Mouse (Mus musculus): Measurements from ENCODE around the gene Best1.

- no peak for TF ChIP-seq MAX (IDR thresholded peaks at IDR 0.05)
- peak; percentile 64 for TF ChIP-seq CTCF (IDR thresholded peaks at IDR 0.05; ENCODE audit: control insufficient read depth, insufficient read depth, insufficient read length)
- no peak for TF ChIP-seq CEBPB (IDR thresholded peaks at IDR 0.05; ENCODE audit: low read depth)
- no peak for TF ChIP-seq USF1 (IDR thresholded peaks at IDR 0.05; ENCODE audit: low read depth)
- no peak for TF ChIP-seq MYOG (IDR thresholded peaks at IDR 0.05; ENCODE audit: control insufficient read depth, extremely low read depth, insufficient read length)
These were observed 10.1 kb downstream of the Best1 start for GRCm38 (mm10) chr19:9991304-9991703.

All from C2C12 (cell line).